ENCODE assay signal across 12 mouse cellular contexts in genomic region chr13:44770808-44771605, GRCm38 (mm10). TPM values are rescaled to one million over a fixed set of nuclear protein-coding genes. Genes with fewer than 3 reads are reported as not detected.
A peak's percentile ranks its signal among the peaks of the same experiment; 100 is the strongest.
DNase-seq lines count a peak whose midpoint lies in the region.
"Had no signal": no experiment of that assay in that cellular context is flagged by ENCODE, and none has a peak within 500 bp of the region (broad histone marks: within the 10 kb centered on the region; RNA-seq: fewer than 3 reads in every experiment).

No protein-coding gene starts in this region.

- peak; percentile 18 for DNase-seq in adrenal gland, postnatal 25 days
- no peak for DNase-seq in adrenal gland, adult 18-20 months (ENCODE audit: low spot score in 2 of 2)
- DNase-seq in 416B (ENCODE audit: low read depth): peak; percentile 77
- peak; percentile 9 for DNase-seq in T-cell, adult 2 months (ENCODE audit: low spot score)
- DNase-seq in naive thymus-derived CD4-positive, alpha-beta T cell, adult 2 months (ENCODE audit: low read depth): peak; percentile 36
- no peak for DNase-seq in lung, postnatal 25 days (ENCODE audit: low spot score)
- no peak for DNase-seq in thymus, postnatal 4 days
- no peak for DNase-seq in cerebellum, postnatal 4 days (ENCODE audit: low spot score in 2 of 2)
- DNase-seq: cerebellum, postnatal 10 days; kidney, adult 2 months; liver, postnatal 0 days; lung, postnatal 4 days had no signal

RNA-seq across cellular contexts. Expression of gene Jarid2, which starts 41.7 kb away (rescaled TPM):
- 55.7 and 58.0 TPM in 2 replicates for total RNA-seq in adrenal gland, postnatal 25 days (2021)
- total RNA-seq in adrenal gland, adult 18-20 months (2021): 10 to 100 TPM; 17.7 to 51.9 TPM

Comparison
In these comparisons a context has a peak if more than half of its experiments do, and no peak if none do; other contexts are left out.
1. DNase-seq: peak in adrenal gland, postnatal 25 days (single experiment), 416B (single experiment), T-cell, adult 2 months (single experiment) and naive thymus-derived CD4-positive, alpha-beta T cell, adult 2 months (single experiment); none in adrenal gland, adult 18-20 months (0 of 2), lung, postnatal 25 days (single experiment), thymus, postnatal 4 days (single experiment) and cerebellum, postnatal 4 days (0 of 2).